Mouse (Mus musculus): Measurements from ENCODE around the gene Gga2.

The Gga2 gene

GRCm38 (mm10) chr7:121936861-121937630 lies 84.0 kb downstream of the Gga2 start:
- no peak for DNase-seq (ENCODE audit: low read depth)

All from NIH3T3 (cell line).